In genomic region chr11:70070603-70071002, GRCm38 (mm10) we compare ENCODE assay signal across 17 mouse cellular contexts. TPM values are rescaled to one million over a fixed set of nuclear protein-coding genes. Genes with fewer than 3 reads are reported as not detected.
DNase-seq lines count a peak whose midpoint lies in the region; ATAC-seq and TF ChIP-seq lines count a peak whose summit lies in the region.
"Not testable (repeated sequence)": the region's sequence is repeated elsewhere in the genome, so short reads cannot be mapped to it uniquely, and the experiment has no call there.
"Had no signal": no experiment of that assay in that cellular context is flagged by ENCODE, and none has a peak within 500 bp of the region (broad histone marks: within the 10 kb centered on the region; RNA-seq: fewer than 3 reads in every experiment).

No protein-coding gene starts in this region.

- WGBS in kidney, embryonic 16.5 days: 47% methylated on average over 3 of the region's 3 CpGs
- 81% methylated on average over 3 of the region's 3 CpGs for WGBS in limb, embryonic 10.5 days
- 69% methylated on average over 3 of the region's 3 CpGs for WGBS in limb, embryonic 12.5 days
- 65% methylated on average over 3 of the region's 3 CpGs for WGBS in limb, embryonic 15.5 days
- WGBS in midbrain, embryonic 11.5 days: 92% methylated on average over 3 of the region's 3 CpGs
- 89% methylated on average over 3 of the region's 3 CpGs for WGBS in neural tube, embryonic 15.5 days
- 38% methylated on average over 3 of the region's 3 CpGs for WGBS in small intestine, adult 2 months

- not testable (repeated sequence) for DNase-seq in limb, embryonic 10.5 days (ENCODE audit: low spot score)
- peak; percentile 17 for DNase-seq in midbrain, embryonic 11.5 days (ENCODE audit: low spot score, missing footprints)

- ATAC-seq in granulocyte monocyte progenitor cell, adult 5-6 weeks (replicated peaks; ENCODE audit: poor library complexity, severe bottlenecking): peak; percentile 52
- ATAC-seq in kidney, embryonic 16.5 days (ENCODE audit: low FRiP score, low TSS enrichment); limb, embryonic 12.5 days (ENCODE audit: insufficient number of reproducible peaks, insufficient read depth, low FRiP score, low TSS enrichment, low read depth); limb, embryonic 15.5 days (ENCODE audit: insufficient number of reproducible peaks, low FRiP score, low TSS enrichment, low read depth); midbrain, embryonic 11.5 days (ENCODE audit: low FRiP score); neural tube, embryonic 15.5 days (ENCODE audit: low FRiP score): not testable (repeated sequence)

- H3K4me1 ChIP-seq in kidney, embryonic 16.5 days (ENCODE audit: insufficient read depth, low read length): peaks cover 26% of the 10 kb centered on the region
- peaks cover 50% of the 10 kb centered on the region for H3K4me1 ChIP-seq in limb, embryonic 10.5 days
- peaks cover 50% of the 10 kb centered on the region for H3K4me1 ChIP-seq in limb, embryonic 12.5 days (replicated peaks)
- H3K4me1 ChIP-seq in limb, embryonic 15.5 days: peaks cover 16% of the 10 kb centered on the region; the same call in 1 of the 2 replicates
- H3K4me1 ChIP-seq in midbrain, embryonic 11.5 days (ENCODE audit: control insufficient read depth, insufficient read depth, low read length); small intestine, adult 2 months (ENCODE audit: control insufficient read depth, insufficient read depth, insufficient read length, low read length): not testable (repeated sequence)
- H3K4me1 ChIP-seq in neural tube, embryonic 15.5 days: peaks cover 28% of the 10 kb centered on the region

- H3K36me3 ChIP-seq in kidney, embryonic 16.5 days (ENCODE audit: insufficient read depth, low read length); limb, embryonic 10.5 days; limb, embryonic 12.5 days; limb, embryonic 15.5 days; midbrain, embryonic 11.5 days (ENCODE audit: control insufficient read depth, insufficient read depth, low read length); neural tube, embryonic 15.5 days; small intestine, adult 2 months (ENCODE audit: control insufficient read depth, insufficient read depth, low read length): not testable (repeated sequence)

- TF ChIP-seq CTCF in small intestine, adult 2 months (IDR thresholded peaks at IDR 0.05; ENCODE audit: extremely low read depth, insufficient read length, insufficient replicate concordance, low read depth, low read length): not testable (repeated sequence)

- not testable (repeated sequence) for H3K4me2 ChIP-seq in kidney, embryonic 16.5 days (replicated peaks; ENCODE audit: low read depth, low read length); limb, embryonic 12.5 days; limb, embryonic 15.5 days; midbrain, embryonic 11.5 days; neural tube, embryonic 15.5 days

- not testable (repeated sequence) for TF ChIP-seq POLR2A in small intestine, adult 2 months (IDR thresholded peaks at IDR 0.05; ENCODE audit: low read depth, low read length)

- not testable (repeated sequence) for H3K27me3 ChIP-seq in kidney, embryonic 16.5 days (ENCODE audit: insufficient read depth, low read length); limb, embryonic 10.5 days (ENCODE audit: low read depth, poor library complexity, severe bottlenecking); limb, embryonic 12.5 days; limb, embryonic 15.5 days; midbrain, embryonic 11.5 days (ENCODE audit: control insufficient read depth, insufficient read depth, low read length); neural tube, embryonic 15.5 days (replicated peaks); small intestine, adult 2 months (ENCODE audit: control insufficient read depth, insufficient read depth, low read length)

- H3K27ac ChIP-seq in kidney, embryonic 16.5 days (ENCODE audit: low read length): peak overlapping the region; percentile 74
- peak overlapping the region; percentile 25; the same call in 1 of the 2 replicates for H3K27ac ChIP-seq in limb, embryonic 10.5 days
- peak overlapping the region; percentile 84 for H3K27ac ChIP-seq in limb, embryonic 12.5 days
- peak overlapping the region; percentile 6 for H3K27ac ChIP-seq in limb, embryonic 15.5 days
- H3K27ac ChIP-seq in midbrain, embryonic 11.5 days (ENCODE audit: low read depth, low read length): not testable (repeated sequence)
- peak overlapping the region; percentile 76; the same call in 1 of the 2 replicates for H3K27ac ChIP-seq in neural tube, embryonic 15.5 days (replicated peaks)
- H3K27ac ChIP-seq in small intestine, adult 2 months (ENCODE audit: insufficient read depth, low read depth, low read length): peak overlapping the region; percentile 27; the same call in 1 of the 2 replicates

- not testable (repeated sequence) for H3K9ac ChIP-seq in kidney, embryonic 16.5 days (replicated peaks; ENCODE audit: low read length); limb, embryonic 12.5 days (replicated peaks); limb, embryonic 15.5 days; midbrain, embryonic 11.5 days (ENCODE audit: low read length); neural tube, embryonic 15.5 days (replicated peaks)

- H3K9me3 ChIP-seq in kidney, embryonic 16.5 days (ENCODE audit: low read length); limb, embryonic 10.5 days (replicated peaks); limb, embryonic 12.5 days; limb, embryonic 15.5 days; midbrain, embryonic 11.5 days (ENCODE audit: control insufficient read depth, low read length); neural tube, embryonic 15.5 days (replicated peaks): not testable (repeated sequence)

- H3K4me3 ChIP-seq in kidney, embryonic 16.5 days (ENCODE audit: low read length); limb, embryonic 10.5 days; limb, embryonic 12.5 days (replicated peaks); limb, embryonic 15.5 days; midbrain, embryonic 11.5 days (ENCODE audit: low read depth, low read length); neural tube, embryonic 15.5 days (replicated peaks); small intestine, adult 2 months (ENCODE audit: low read depth, low read length): not testable (repeated sequence)

RNA-seq across cellular contexts. Expression of gene Asgr1, which starts 16.7 kb away (rescaled TPM):
- total RNA-seq in granulocyte monocyte progenitor cell, adult 5-6 weeks (2014; fragmentation: Nextera tagmentation): not detected in 2 replicates
- not detected in 2 replicates for total RNA-seq in granulocyte monocyte progenitor cell, adult 5-6 weeks (2017)
- 1.3 and 1.4 TPM in 2 replicates for polyA plus RNA-seq in kidney, embryonic 16.5 days (2015; fragmentation: Nextera tagmentation; extraction: Ambion mirVana)
- polyA plus RNA-seq in limb, embryonic 10.5 days (2016; fragmentation: Nextera tagmentation; extraction: Ambion mirVana): 0.71 and 0.74 TPM in 2 replicates
- 1.5 and 2.3 TPM in 2 replicates for polyA plus RNA-seq in limb, embryonic 12.5 days (2016; fragmentation: Nextera tagmentation; extraction: Ambion mirVana)
- polyA plus RNA-seq in limb, embryonic 15.5 days (2015; fragmentation: Nextera tagmentation; extraction: Ambion mirVana): 0.93 and 1.1 TPM in 2 replicates
- 0.23 and 0.51 TPM in 2 replicates for polyA plus RNA-seq in midbrain, embryonic 11.5 days (2014; fragmentation: Nextera tagmentation; extraction: Ambion mirVana)
- polyA plus RNA-seq in neural tube, embryonic 15.5 days (2015; fragmentation: Nextera tagmentation; extraction: Ambion mirVana): 1.7 and 2.1 TPM in 2 replicates
- polyA plus RNA-seq in small intestine, adult 2 months (2012; rRNA removed): not detected in 2 replicates
- total RNA-seq: CH12.LX, G1E had no signal
- polyA plus RNA-seq: activated CD4-positive, CD25-positive, alpha-beta regulatory T cell, adult 4 months; CD4-positive, CD25-positive, alpha-beta regulatory T cell, adult 4 months; G1E; Patski had no signal

RNA-seq across cellular contexts. Expression of gene Asgr2, which starts 21.8 kb away (rescaled TPM):
- total RNA-seq in granulocyte monocyte progenitor cell, adult 5-6 weeks (2014; fragmentation: Nextera tagmentation): 3.9 TPM in 1 of 2 replicates, not detected in the other
- not detected in 2 replicates for total RNA-seq in granulocyte monocyte progenitor cell, adult 5-6 weeks (2017)
- polyA plus RNA-seq in kidney, embryonic 16.5 days (2015; fragmentation: Nextera tagmentation; extraction: Ambion mirVana): 0.17 and 0.19 TPM in 2 replicates
- not detected in 2 replicates for polyA plus RNA-seq in limb, embryonic 10.5 days (2016; fragmentation: Nextera tagmentation; extraction: Ambion mirVana)
- polyA plus RNA-seq in limb, embryonic 12.5 days (2016; fragmentation: Nextera tagmentation; extraction: Ambion mirVana): 0.22 TPM in 1 of 2 replicates, not detected in the other
- 0.54 and 0.83 TPM in 2 replicates for polyA plus RNA-seq in limb, embryonic 15.5 days (2015; fragmentation: Nextera tagmentation; extraction: Ambion mirVana)
- not detected in 2 replicates for polyA plus RNA-seq in midbrain, embryonic 11.5 days (2014; fragmentation: Nextera tagmentation; extraction: Ambion mirVana)
- 0.18 TPM in 1 of 2 replicates, not detected in the other for polyA plus RNA-seq in neural tube, embryonic 15.5 days (2015; fragmentation: Nextera tagmentation; extraction: Ambion mirVana)
- polyA plus RNA-seq in small intestine, adult 2 months (2012; rRNA removed): 0.16 and 0.30 TPM in 2 replicates
- total RNA-seq: G1E had no signal
- polyA plus RNA-seq: activated CD4-positive, CD25-positive, alpha-beta regulatory T cell, adult 4 months; CD4-positive, CD25-positive, alpha-beta regulatory T cell, adult 4 months; embryonic facial prominence, embryonic 10.5 days; embryonic facial prominence, embryonic 12.5 days; forebrain, embryonic 11.5 days; forebrain, embryonic 13.5 days; G1E; Patski had no signal

RNA-seq across cellular contexts. Expression of gene Dlg4, which starts 53.9 kb away (rescaled TPM):
- total RNA-seq in granulocyte monocyte progenitor cell, adult 5-6 weeks (2014; fragmentation: Nextera tagmentation): 11.4 and 12.3 TPM in 2 replicates
- total RNA-seq in granulocyte monocyte progenitor cell, adult 5-6 weeks (2017): 1.3 and 3.5 TPM in 2 replicates
- polyA plus RNA-seq in kidney, embryonic 16.5 days (2015; fragmentation: Nextera tagmentation; extraction: Ambion mirVana): 9.3 and 13.2 TPM in 2 replicates
- 8.8 and 12.9 TPM in 2 replicates for polyA plus RNA-seq in limb, embryonic 10.5 days (2016; fragmentation: Nextera tagmentation; extraction: Ambion mirVana)
- 10.6 and 13.6 TPM in 2 replicates for polyA plus RNA-seq in limb, embryonic 12.5 days (2016; fragmentation: Nextera tagmentation; extraction: Ambion mirVana)
- 9.6 and 10.7 TPM in 2 replicates for polyA plus RNA-seq in limb, embryonic 15.5 days (2015; fragmentation: Nextera tagmentation; extraction: Ambion mirVana)
- 11.2 and 15.2 TPM in 2 replicates for polyA plus RNA-seq in midbrain, embryonic 11.5 days (2014; fragmentation: Nextera tagmentation; extraction: Ambion mirVana)
- polyA plus RNA-seq in neural tube, embryonic 15.5 days (2015; fragmentation: Nextera tagmentation; extraction: Ambion mirVana): 20.1 and 24.7 TPM in 2 replicates
- polyA plus RNA-seq in small intestine, adult 2 months (2012; rRNA removed): 5.3 and 5.5 TPM in 2 replicates

RNA-seq across cellular contexts. Expression of gene Acadvl, which starts 55.4 kb away (rescaled TPM):
- total RNA-seq in granulocyte monocyte progenitor cell, adult 5-6 weeks (2014; fragmentation: Nextera tagmentation): 39.7 and 55.8 TPM in 2 replicates
- total RNA-seq in granulocyte monocyte progenitor cell, adult 5-6 weeks (2017): 40.3 and 42.1 TPM in 2 replicates
- polyA plus RNA-seq in kidney, embryonic 16.5 days (2015; fragmentation: Nextera tagmentation; extraction: Ambion mirVana): 107 and 114 TPM in 2 replicates
- 36.4 and 52.1 TPM in 2 replicates for polyA plus RNA-seq in limb, embryonic 10.5 days (2016; fragmentation: Nextera tagmentation; extraction: Ambion mirVana)
- polyA plus RNA-seq in limb, embryonic 12.5 days (2016; fragmentation: Nextera tagmentation; extraction: Ambion mirVana): 65.9 and 67.1 TPM in 2 replicates
- polyA plus RNA-seq in limb, embryonic 15.5 days (2015; fragmentation: Nextera tagmentation; extraction: Ambion mirVana): 92.2 and 100 TPM in 2 replicates
- polyA plus RNA-seq in midbrain, embryonic 11.5 days (2014; fragmentation: Nextera tagmentation; extraction: Ambion mirVana): 46.5 and 47.8 TPM in 2 replicates
- 61.7 and 65.7 TPM in 2 replicates for polyA plus RNA-seq in neural tube, embryonic 15.5 days (2015; fragmentation: Nextera tagmentation; extraction: Ambion mirVana)
- 65.6 and 109 TPM in 2 replicates for polyA plus RNA-seq in small intestine, adult 2 months (2012; rRNA removed)

RNA-seq across cellular contexts. Expression of gene Mgl2, which starts 59.5 kb away (rescaled TPM):
- 11.3 and 13.2 TPM in 2 replicates for total RNA-seq in granulocyte monocyte progenitor cell, adult 5-6 weeks (2014; fragmentation: Nextera tagmentation)
- total RNA-seq in granulocyte monocyte progenitor cell, adult 5-6 weeks (2017): 36.5 and 37.9 TPM in 2 replicates
- 0.31 and 0.36 TPM in 2 replicates for polyA plus RNA-seq in kidney, embryonic 16.5 days (2015; fragmentation: Nextera tagmentation; extraction: Ambion mirVana)
- 0.10 and 0.16 TPM in 2 replicates for polyA plus RNA-seq in limb, embryonic 10.5 days (2016; fragmentation: Nextera tagmentation; extraction: Ambion mirVana)
- polyA plus RNA-seq in limb, embryonic 12.5 days (2016; fragmentation: Nextera tagmentation; extraction: Ambion mirVana): not detected in 2 replicates
- polyA plus RNA-seq in limb, embryonic 15.5 days (2015; fragmentation: Nextera tagmentation; extraction: Ambion mirVana): 1.2 and 1.6 TPM in 2 replicates
- 0.11 and 0.22 TPM in 2 replicates for polyA plus RNA-seq in midbrain, embryonic 11.5 days (2014; fragmentation: Nextera tagmentation; extraction: Ambion mirVana)
- 0.38 and 0.55 TPM in 2 replicates for polyA plus RNA-seq in neural tube, embryonic 15.5 days (2015; fragmentation: Nextera tagmentation; extraction: Ambion mirVana)
- polyA plus RNA-seq in small intestine, adult 2 months (2012; rRNA removed): 0.93 and 1.6 TPM in 2 replicates
- total RNA-seq: G1E had no signal
- polyA plus RNA-seq: CD4-positive, CD25-positive, alpha-beta regulatory T cell, adult 4 months; embryonic facial prominence, embryonic 12.5 days; forebrain, embryonic 11.5 days; G1E; Patski had no signal
